Mouse (Mus musculus): Measurements from ENCODE around the gene Tnni2. TPM values are rescaled to one million over a fixed set of nuclear protein-coding genes. Genes with fewer than 3 reads are reported as not detected.

Tnni2 gene
- polyA plus RNA-seq, 1 experiment = 2.1 TPM

- no peak overlapping the region for H3K27ac ChIP-seq (ENCODE audit: insufficient read depth, low read length)
- H3K9me3 ChIP-seq (replicated peaks; ENCODE audit: control insufficient read depth, insufficient read depth, low read length, poor library complexity, severe bottlenecking) = no peaks in the 10 kb centered on the region
- no peaks in the 10 kb centered on the region for H3K4me1 ChIP-seq (ENCODE audit: control insufficient read depth, insufficient read depth, low read length)
- no peak overlapping the region for H3K9ac ChIP-seq (ENCODE audit: low read depth, poor library complexity, severe bottlenecking)
- TF ChIP-seq CTCF (IDR thresholded peaks at IDR 0.05; ENCODE audit: low read depth, low read length) = no peak
- H3K36me3 ChIP-seq (ENCODE audit: control insufficient read depth, insufficient read depth, low read length, poor library complexity, severe bottlenecking) = no peaks in the 10 kb centered on the region
- no peaks in the 10 kb centered on the region for H3K27me3 ChIP-seq (ENCODE audit: control insufficient read depth, insufficient read depth, low read length, poor library complexity, severe bottlenecking)
- no peak overlapping the region for H3K4me3 ChIP-seq (ENCODE audit: low read depth, low read length)
Measured at GRCm38 (mm10) chr7:142478574-142478973, 37.0 kb downstream of the Tnni2 start.

- no peaks in the 10 kb centered on the region for H3K36me3 ChIP-seq (ENCODE audit: control insufficient read depth, insufficient read depth, low read length, poor library complexity, severe bottlenecking)
- no peak for TF ChIP-seq CTCF (IDR thresholded peaks at IDR 0.05; ENCODE audit: low read depth, low read length)
- no peak for TF ChIP-seq EP300 (IDR thresholded peaks at IDR 0.05; ENCODE audit: insufficient read depth, low read depth, low read length)
- no peak for TF ChIP-seq POLR2A (IDR thresholded peaks at IDR 0.05; ENCODE audit: insufficient read depth, low read length)
- no peak overlapping the region for H3K27ac ChIP-seq (ENCODE audit: insufficient read depth, low read length)
- no peaks in the 10 kb centered on the region for H3K27me3 ChIP-seq (ENCODE audit: control insufficient read depth, insufficient read depth, low read length, poor library complexity, severe bottlenecking)
- H3K4me3 ChIP-seq (ENCODE audit: low read depth, low read length) = no peak overlapping the region
- no peak overlapping the region for H3K9ac ChIP-seq (ENCODE audit: low read depth, poor library complexity, severe bottlenecking)
- H3K4me1 ChIP-seq (ENCODE audit: control insufficient read depth, insufficient read depth, low read length) = no peaks in the 10 kb centered on the region
- H3K9me3 ChIP-seq (replicated peaks; ENCODE audit: control insufficient read depth, insufficient read depth, low read length, poor library complexity, severe bottlenecking) = no peaks in the 10 kb centered on the region
Measured at GRCm38 (mm10) chr7:142479307-142479706, 37.7 kb downstream of the Tnni2 start.

GRCm38 (mm10) chr7:142479886-142480285, 38.3 kb downstream of the Tnni2 start:
- no peak overlapping the region for H3K9ac ChIP-seq (ENCODE audit: low read depth, poor library complexity, severe bottlenecking)

GRCm38 (mm10) chr7:142480661-142481060, 39.1 kb downstream of the Tnni2 start:
- no peak for TF ChIP-seq EP300 (IDR thresholded peaks at IDR 0.05; ENCODE audit: insufficient read depth, low read depth, low read length)
- TF ChIP-seq POLR2A (IDR thresholded peaks at IDR 0.05; ENCODE audit: insufficient read depth, low read length) = no peak
- no peak for TF ChIP-seq CTCF (IDR thresholded peaks at IDR 0.05; ENCODE audit: low read depth, low read length)
- Histone ChIP-seq H3K27ac (ENCODE audit: insufficient read depth, low read length) (no peak overlapping the region), H3K9ac (ENCODE audit: low read depth, poor library complexity, severe bottlenecking) (no peak overlapping the region), H3K27me3 (ENCODE audit: control insufficient read depth, insufficient read depth, low read length, poor library complexity, severe bottlenecking) (no peaks in the 10 kb centered on the region), H3K9me3 (replicated peaks; ENCODE audit: control insufficient read depth, insufficient read depth, low read length, poor library complexity, severe bottlenecking) (no peaks in the 10 kb centered on the region), H3K4me1 (ENCODE audit: control insufficient read depth, insufficient read depth, low read length) (no peaks in the 10 kb centered on the region), H3K4me3 (ENCODE audit: low read depth, low read length) (no peak overlapping the region), H3K36me3 (ENCODE audit: control insufficient read depth, insufficient read depth, low read length, poor library complexity, severe bottlenecking) (no peaks in the 10 kb centered on the region)

More at GRCm38 (mm10) chr7:142479886-142480285, 38.3 kb downstream of the Tnni2 start:
- Histone ChIP-seq H3K36me3 (ENCODE audit: control insufficient read depth, insufficient read depth, low read length, poor library complexity, severe bottlenecking) (no peaks in the 10 kb centered on the region), H3K27me3 (ENCODE audit: control insufficient read depth, insufficient read depth, low read length, poor library complexity, severe bottlenecking) (no peaks in the 10 kb centered on the region), H3K4me1 (ENCODE audit: control insufficient read depth, insufficient read depth, low read length) (no peaks in the 10 kb centered on the region), H3K4me3 (ENCODE audit: low read depth, low read length) (no peak overlapping the region), H3K9me3 (replicated peaks; ENCODE audit: control insufficient read depth, insufficient read depth, low read length, poor library complexity, severe bottlenecking) (no peaks in the 10 kb centered on the region), H3K27ac (ENCODE audit: insufficient read depth, low read length) (no peak overlapping the region)
- TF ChIP-seq EP300 (IDR thresholded peaks at IDR 0.05; ENCODE audit: insufficient read depth, low read depth, low read length) = no peak
- TF ChIP-seq POLR2A (IDR thresholded peaks at IDR 0.05; ENCODE audit: insufficient read depth, low read length) = no peak
- no peak for TF ChIP-seq CTCF (IDR thresholded peaks at IDR 0.05; ENCODE audit: low read depth, low read length)

- no peaks in the 10 kb centered on the region for H3K4me1 ChIP-seq (ENCODE audit: control insufficient read depth, insufficient read depth, low read length)
- no peak overlapping the region for H3K27ac ChIP-seq (ENCODE audit: insufficient read depth, low read length)
- 0 out of 2 replicates have a peak overlapping the region, but pooled peaks have one; percentile 19 for H3K4me3 ChIP-seq (ENCODE audit: low read depth, low read length)
- H3K27me3 ChIP-seq (ENCODE audit: control insufficient read depth, insufficient read depth, low read length, poor library complexity, severe bottlenecking) = no peaks in the 10 kb centered on the region
- TF ChIP-seq EP300 (IDR thresholded peaks at IDR 0.05; ENCODE audit: insufficient read depth, low read depth, low read length) (no peak), CTCF (IDR thresholded peaks at IDR 0.05; ENCODE audit: low read depth, low read length) (peak; percentile 62), POLR2A (IDR thresholded peaks at IDR 0.05; ENCODE audit: insufficient read depth, low read length) (no peak)
- H3K9ac ChIP-seq (ENCODE audit: low read depth, poor library complexity, severe bottlenecking) = peak overlapping the region; percentile 48
- no peaks in the 10 kb centered on the region for H3K36me3 ChIP-seq (ENCODE audit: control insufficient read depth, insufficient read depth, low read length, poor library complexity, severe bottlenecking)
- no peaks in the 10 kb centered on the region for H3K9me3 ChIP-seq (replicated peaks; ENCODE audit: control insufficient read depth, insufficient read depth, low read length, poor library complexity, severe bottlenecking)
Measured at GRCm38 (mm10) chr7:142481186-142481567, 39.6 kb downstream of the Tnni2 start.

- Histone ChIP-seq H3K36me3 (ENCODE audit: control insufficient read depth, insufficient read depth, low read length, poor library complexity, severe bottlenecking) (no peaks in the 10 kb centered on the region), H3K27me3 (ENCODE audit: control insufficient read depth, insufficient read depth, low read length, poor library complexity, severe bottlenecking) (no peaks in the 10 kb centered on the region), H3K4me1 (ENCODE audit: control insufficient read depth, insufficient read depth, low read length) (no peaks in the 10 kb centered on the region), H3K4me3 (ENCODE audit: low read depth, low read length) (0 out of 2 replicates have a peak overlapping the region, but pooled peaks have one; percentile 19), H3K9me3 (replicated peaks; ENCODE audit: control insufficient read depth, insufficient read depth, low read length, poor library complexity, severe bottlenecking) (no peaks in the 10 kb centered on the region), H3K27ac (ENCODE audit: insufficient read depth, low read length) (no peak overlapping the region), H3K9ac (ENCODE audit: low read depth, poor library complexity, severe bottlenecking) (peak overlapping the region; percentile 48)
- no peak for TF ChIP-seq POLR2A (IDR thresholded peaks at IDR 0.05; ENCODE audit: insufficient read depth, low read length)
- no peak for TF ChIP-seq CTCF (IDR thresholded peaks at IDR 0.05; ENCODE audit: low read depth, low read length)
- no peak for TF ChIP-seq EP300 (IDR thresholded peaks at IDR 0.05; ENCODE audit: insufficient read depth, low read depth, low read length)
Measured at GRCm38 (mm10) chr7:142481568-142482255, 40.1 kb downstream of the Tnni2 start.

All from ES-Bruce4 (cell line).